Mouse (Mus musculus): ENCODE measurements around the gene Reln. TPM values are rescaled to one million over a fixed set of nuclear protein-coding genes. Genes with fewer than 3 reads are reported as not detected.

Gene Reln
- polyA plus RNA-seq, 1 experiment, result 0.04 TPM

DNA sequence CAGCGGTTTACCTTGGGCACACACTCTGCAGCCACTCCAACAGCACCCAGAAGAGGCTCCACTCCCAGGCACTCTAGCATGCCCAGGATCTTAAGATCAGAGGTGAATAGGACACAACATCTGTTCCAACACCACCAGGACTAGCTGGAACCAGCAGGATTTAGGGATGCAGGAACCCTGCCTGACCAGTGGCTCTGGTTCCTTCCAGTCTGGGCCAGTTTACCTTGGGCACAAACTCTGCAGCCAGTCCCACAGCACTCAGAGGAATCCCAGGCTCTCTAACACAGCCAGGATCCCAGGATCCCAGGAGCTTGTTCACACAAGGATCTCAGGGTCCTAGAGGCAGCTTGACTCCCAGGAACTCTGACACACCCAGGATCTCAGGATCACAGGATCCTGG is 382.7 kb downstream of the Reln start:
- H3K4me3 ChIP-seq, result no peak overlapping the region
- no peaks in the 10 kb centered on the region for H3K36me3 ChIP-seq (ENCODE audit: control insufficient read depth, insufficient read depth)
- H3K79me2 ChIP-seq (ENCODE audit: control insufficient read depth, insufficient read depth), result no peaks in the 10 kb centered on the region
- no peaks in the 10 kb centered on the region for H3K27me3 ChIP-seq (ENCODE audit: control insufficient read depth, insufficient read depth, insufficient read length)
- no peak overlapping the region for H3ac ChIP-seq (ENCODE audit: control insufficient read depth, insufficient read length)
- TF ChIP-seq USF1 (IDR thresholded peaks at IDR 0.05; ENCODE audit: low read depth) (no peak), SRF (IDR thresholded peaks at IDR 0.05; ENCODE audit: control insufficient read depth, insufficient read length, low read depth) (no peak), REST (IDR thresholded peaks at IDR 0.05; ENCODE audit: insufficient read depth, insufficient read length) (no peak), MAX (IDR thresholded peaks at IDR 0.05; ENCODE audit: low read depth) (no peak), CEBPB (IDR thresholded peaks at IDR 0.05; ENCODE audit: insufficient read depth, poor library complexity, severe bottlenecking) (no peak), TCF12 (IDR thresholded peaks at IDR 0.05; ENCODE audit: insufficient read depth, poor library complexity, severe bottlenecking) (no peak), POLR2AphosphoS2 (IDR thresholded peaks at IDR 0.05; ENCODE audit: insufficient read length, low read depth) (no peak), MYOD1 (IDR thresholded peaks at IDR 0.05; ENCODE audit: control insufficient read depth in 1 of 3, insufficient read length in 2 of 3, low read depth in 2 of 3) (no peak), POLR2A (IDR thresholded peaks at IDR 0.05; ENCODE audit: insufficient read length, low read depth) (no peak), TCF3 (IDR thresholded peaks at IDR 0.05; ENCODE audit: insufficient read length, low read depth) (no peak), E2F4 (IDR thresholded peaks at IDR 0.05; ENCODE audit: insufficient read depth) (no peak), MYOG (IDR thresholded peaks at IDR 0.05; ENCODE audit: control insufficient read depth in 1 of 3, insufficient read depth in 1 of 3, insufficient read length in 2 of 3, low read depth in 2 of 3) (no peak)
- H3K4me2 ChIP-seq (ENCODE audit: low read depth), result no peak overlapping the region

DNA sequence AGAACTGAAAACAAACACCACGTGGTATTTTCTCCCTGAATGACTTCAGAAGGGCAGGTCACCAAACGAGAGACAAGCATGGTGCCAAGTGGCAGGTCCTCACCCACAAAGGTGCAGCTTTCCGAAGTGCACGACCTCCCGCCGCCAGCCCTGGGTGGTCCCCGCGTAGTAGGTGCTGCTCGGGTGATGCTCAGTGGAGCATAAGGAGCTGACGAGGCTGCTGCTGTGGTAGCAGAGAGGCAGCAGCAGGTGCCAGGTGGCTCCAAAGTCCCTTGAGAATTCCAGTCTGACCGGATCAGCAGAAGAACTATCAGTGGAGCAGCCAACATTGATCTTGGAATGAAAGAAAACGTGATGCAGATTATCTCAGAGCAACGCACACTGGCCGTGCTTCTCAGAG is 384.4 kb downstream of the Reln start:
- TF ChIP-seq TCF12 (IDR thresholded peaks at IDR 0.05; ENCODE audit: insufficient read depth, poor library complexity, severe bottlenecking) (no peak), REST (IDR thresholded peaks at IDR 0.05; ENCODE audit: insufficient read depth, insufficient read length) (no peak), POLR2AphosphoS2 (IDR thresholded peaks at IDR 0.05; ENCODE audit: insufficient read length, low read depth) (no peak), CEBPB (IDR thresholded peaks at IDR 0.05; ENCODE audit: insufficient read depth, poor library complexity, severe bottlenecking) (no peak), MYOD1 (IDR thresholded peaks at IDR 0.05; ENCODE audit: control insufficient read depth in 1 of 3, insufficient read length in 2 of 3, low read depth in 2 of 3) (no peak), USF1 (IDR thresholded peaks at IDR 0.05; ENCODE audit: low read depth) (no peak), MYOG (IDR thresholded peaks at IDR 0.05; ENCODE audit: control insufficient read depth in 1 of 3, insufficient read depth in 1 of 3, insufficient read length in 2 of 3, low read depth in 2 of 3) (no peak), MAX (IDR thresholded peaks at IDR 0.05; ENCODE audit: low read depth) (no peak), TCF3 (IDR thresholded peaks at IDR 0.05; ENCODE audit: insufficient read length, low read depth) (no peak), SRF (IDR thresholded peaks at IDR 0.05; ENCODE audit: control insufficient read depth, insufficient read length, low read depth) (no peak), E2F4 (IDR thresholded peaks at IDR 0.05; ENCODE audit: insufficient read depth) (no peak), POLR2A (IDR thresholded peaks at IDR 0.05; ENCODE audit: insufficient read length, low read depth) (no peak)
- Histone ChIP-seq H3K27me3 (ENCODE audit: control insufficient read depth, insufficient read depth, insufficient read length) (no peaks in the 10 kb centered on the region), H3ac (ENCODE audit: control insufficient read depth, insufficient read length) (no peak overlapping the region), H3K4me2 (ENCODE audit: low read depth) (no peak overlapping the region), H3K36me3 (ENCODE audit: control insufficient read depth, insufficient read depth) (no peaks in the 10 kb centered on the region), H3K79me2 (ENCODE audit: control insufficient read depth, insufficient read depth) (no peaks in the 10 kb centered on the region), H3K4me3 (no peak overlapping the region)

DNA sequence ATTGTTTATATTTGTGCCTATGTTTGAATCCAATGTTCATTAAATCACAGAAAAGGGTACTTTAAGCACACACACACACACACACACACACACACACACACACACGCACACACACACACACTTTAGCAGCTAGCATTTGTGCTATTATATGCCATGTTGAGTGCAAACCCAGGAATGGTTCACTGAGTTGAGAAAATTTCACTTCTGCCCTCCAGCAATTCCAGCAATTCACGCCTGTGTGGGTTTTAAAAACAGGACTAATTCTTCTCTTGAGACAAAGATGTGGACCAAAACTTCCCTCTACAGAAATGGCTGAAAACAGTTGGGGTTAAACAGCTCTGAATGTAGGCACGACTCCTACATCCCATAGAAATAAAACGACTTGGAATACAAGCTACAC is 386.9 kb downstream of the Reln start:
- H3K4me2 ChIP-seq (ENCODE audit: low read depth), result no peak overlapping the region
- no peak overlapping the region for H3K4me3 ChIP-seq
- no peak overlapping the region for H3ac ChIP-seq (ENCODE audit: control insufficient read depth, insufficient read length)
- no peaks in the 10 kb centered on the region for H3K79me2 ChIP-seq (ENCODE audit: control insufficient read depth, insufficient read depth)
- no peaks in the 10 kb centered on the region for H3K27me3 ChIP-seq (ENCODE audit: control insufficient read depth, insufficient read depth, insufficient read length)
- no peaks in the 10 kb centered on the region for H3K36me3 ChIP-seq (ENCODE audit: control insufficient read depth, insufficient read depth)
- TF ChIP-seq TCF12 (IDR thresholded peaks at IDR 0.05; ENCODE audit: insufficient read depth, poor library complexity, severe bottlenecking), result no peak
- TF ChIP-seq CEBPB (IDR thresholded peaks at IDR 0.05; ENCODE audit: insufficient read depth, poor library complexity, severe bottlenecking), result no peak
- no peak for TF ChIP-seq SRF (IDR thresholded peaks at IDR 0.05; ENCODE audit: control insufficient read depth, insufficient read length, low read depth)
- TF ChIP-seq MYOD1 (IDR thresholded peaks at IDR 0.05; ENCODE audit: control insufficient read depth in 1 of 3, insufficient read length in 2 of 3, low read depth in 2 of 3), result no peak
- no peak for TF ChIP-seq POLR2A (IDR thresholded peaks at IDR 0.05; ENCODE audit: insufficient read length, low read depth)
- TF ChIP-seq MAX (IDR thresholded peaks at IDR 0.05; ENCODE audit: low read depth), result no peak
- TF ChIP-seq MYOG (IDR thresholded peaks at IDR 0.05; ENCODE audit: control insufficient read depth in 1 of 3, insufficient read depth in 1 of 3, insufficient read length in 2 of 3, low read depth in 2 of 3), result no peak
- no peak for TF ChIP-seq E2F4 (IDR thresholded peaks at IDR 0.05; ENCODE audit: insufficient read depth)
- no peak for TF ChIP-seq TCF3 (IDR thresholded peaks at IDR 0.05; ENCODE audit: insufficient read length, low read depth)
- TF ChIP-seq REST (IDR thresholded peaks at IDR 0.05; ENCODE audit: insufficient read depth, insufficient read length), result no peak
- TF ChIP-seq POLR2AphosphoS2 (IDR thresholded peaks at IDR 0.05; ENCODE audit: insufficient read length, low read depth), result no peak
- TF ChIP-seq USF1 (IDR thresholded peaks at IDR 0.05; ENCODE audit: low read depth), result no peak

- H3K4me2 ChIP-seq (ENCODE audit: low read depth), result no peak overlapping the region
- no peak overlapping the region for H3K4me3 ChIP-seq
- no peaks in the 10 kb centered on the region for H3K36me3 ChIP-seq (ENCODE audit: control insufficient read depth, insufficient read depth)
- no peaks in the 10 kb centered on the region for H3K27me3 ChIP-seq (ENCODE audit: control insufficient read depth, insufficient read depth, insufficient read length)
- H3ac ChIP-seq (ENCODE audit: control insufficient read depth, insufficient read length), result no peak overlapping the region
- TF ChIP-seq USF1 (IDR thresholded peaks at IDR 0.05; ENCODE audit: low read depth), result no peak
- no peak for TF ChIP-seq SRF (IDR thresholded peaks at IDR 0.05; ENCODE audit: control insufficient read depth, insufficient read length, low read depth)
- TF ChIP-seq MAX (IDR thresholded peaks at IDR 0.05; ENCODE audit: low read depth), result no peak
- no peak for TF ChIP-seq MYOD1 (IDR thresholded peaks at IDR 0.05; ENCODE audit: control insufficient read depth in 1 of 3, insufficient read length in 2 of 3, low read depth in 2 of 3)
- TF ChIP-seq POLR2A (IDR thresholded peaks at IDR 0.05; ENCODE audit: insufficient read length, low read depth), result no peak
- TF ChIP-seq MYOG (IDR thresholded peaks at IDR 0.05; ENCODE audit: control insufficient read depth in 1 of 3, insufficient read depth in 1 of 3, insufficient read length in 2 of 3, low read depth in 2 of 3), result no peak
- TF ChIP-seq TCF12 (IDR thresholded peaks at IDR 0.05; ENCODE audit: insufficient read depth, poor library complexity, severe bottlenecking), result no peak
- no peak for TF ChIP-seq E2F4 (IDR thresholded peaks at IDR 0.05; ENCODE audit: insufficient read depth)
- no peak for TF ChIP-seq TCF3 (IDR thresholded peaks at IDR 0.05; ENCODE audit: insufficient read length, low read depth)
- TF ChIP-seq REST (IDR thresholded peaks at IDR 0.05; ENCODE audit: insufficient read depth, insufficient read length), result no peak
- TF ChIP-seq POLR2AphosphoS2 (IDR thresholded peaks at IDR 0.05; ENCODE audit: insufficient read length, low read depth), result no peak
- TF ChIP-seq CEBPB (IDR thresholded peaks at IDR 0.05; ENCODE audit: insufficient read depth, poor library complexity, severe bottlenecking), result no peak
- no peaks in the 10 kb centered on the region for H3K79me2 ChIP-seq (ENCODE audit: control insufficient read depth, insufficient read depth)
These were observed 387.4 kb downstream of the Reln start for GRCm38 (mm10) chr5:21957061-21957460.
